Mouse (Mus musculus) myocyte (in vitro differentiated cells): Measurements from ENCODE around the gene Ttc28.

Source experiments
- E2F4 ChIP-seq: IDR thresholded peaks from one replicate; pipeline ENCODE4 v1.6.1; 2011; ENCODE audit warnings: mild to moderate bottlenecking, control low read depth, moderate library complexity; ENCODE audit not compliant: insufficient read depth
- TCF3 ChIP-seq: IDR thresholded peaks from one replicate; pipeline ENCODE4 v1.6.1; 2011; ENCODE audit warnings: low read depth, control low read depth; ENCODE audit not compliant: insufficient read length

DNA sequence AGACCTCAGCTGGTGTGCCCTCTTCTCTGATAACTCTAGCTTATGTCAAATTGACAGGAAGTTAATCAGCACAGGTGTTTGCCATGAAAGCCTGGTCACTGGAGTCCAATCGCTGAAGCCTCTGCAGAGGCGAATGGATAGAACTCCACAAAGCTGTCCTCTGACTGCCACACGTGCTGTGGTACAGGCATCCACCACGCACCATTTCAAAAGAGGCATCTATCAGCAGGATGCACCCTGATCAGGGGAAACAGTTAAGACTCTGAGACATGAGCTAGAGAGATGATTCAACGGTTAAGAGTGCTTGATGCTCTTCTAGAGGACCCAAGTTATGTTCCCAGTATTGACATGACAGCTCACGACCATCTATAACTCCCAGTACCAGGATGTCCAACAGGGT, 435.5 kb downstream of the Ttc28 start:
- TF ChIP-seq E2F4 (no peak), TCF3 (no peak)
